Mouse (Mus musculus) cerebellum, postnatal 4 days (tissue): ENCODE data around the gene Pkig.
"Not testable (repeated sequence)": the region's sequence is repeated elsewhere in the genome, so short reads cannot be mapped to it uniquely, and the experiment has no call there.

Experiments
- DNase-seq, 2 experiments: peaks; one replicate each; pipeline ENCODE4 v3.0.0; 2022; ENCODE audit warnings: low spot score in 2 of 2, mixed read lengths in 1 of 2

The Pkig gene

DNA sequence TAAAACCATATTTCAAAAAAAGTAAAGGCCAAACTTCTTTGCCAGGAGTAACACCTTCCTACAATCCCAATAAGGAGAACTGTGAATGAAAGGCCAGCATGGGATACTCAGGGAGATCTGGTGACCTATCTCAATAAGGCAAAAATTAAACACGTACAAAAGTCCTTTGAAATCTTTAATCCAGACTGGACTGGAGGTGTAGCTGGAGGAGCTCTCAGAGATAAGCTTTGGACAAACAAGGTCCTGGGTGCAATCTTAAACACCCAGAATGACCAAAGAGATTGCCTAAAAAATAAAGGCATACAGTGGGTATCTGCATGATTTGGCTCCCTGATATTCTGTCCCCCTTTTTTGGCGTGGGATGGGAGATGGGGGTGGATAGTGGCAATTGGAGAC, 14.6 kb upstream of the Pkig start:
- no peak for DNase-seq

DNA sequence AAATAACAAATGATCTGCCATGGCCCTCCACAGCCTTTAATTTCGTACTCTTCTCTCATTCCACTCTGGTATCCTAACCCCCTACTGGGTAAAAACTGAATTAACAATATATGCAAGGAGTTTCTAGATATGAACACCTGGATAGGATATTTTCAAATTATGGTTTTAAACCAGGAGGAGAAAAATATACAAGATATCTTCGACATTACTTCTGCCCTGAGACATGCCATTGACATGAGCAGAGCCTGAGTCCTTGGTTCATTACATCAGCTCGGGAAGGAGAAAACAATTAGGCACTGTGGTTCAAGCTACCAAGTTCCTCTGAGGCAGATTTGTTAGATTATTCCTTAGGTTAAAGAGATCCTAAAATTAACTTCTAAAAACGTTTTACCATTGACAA, 14.1 kb upstream of the Pkig start:
- DNase-seq, result no peak

DNA sequence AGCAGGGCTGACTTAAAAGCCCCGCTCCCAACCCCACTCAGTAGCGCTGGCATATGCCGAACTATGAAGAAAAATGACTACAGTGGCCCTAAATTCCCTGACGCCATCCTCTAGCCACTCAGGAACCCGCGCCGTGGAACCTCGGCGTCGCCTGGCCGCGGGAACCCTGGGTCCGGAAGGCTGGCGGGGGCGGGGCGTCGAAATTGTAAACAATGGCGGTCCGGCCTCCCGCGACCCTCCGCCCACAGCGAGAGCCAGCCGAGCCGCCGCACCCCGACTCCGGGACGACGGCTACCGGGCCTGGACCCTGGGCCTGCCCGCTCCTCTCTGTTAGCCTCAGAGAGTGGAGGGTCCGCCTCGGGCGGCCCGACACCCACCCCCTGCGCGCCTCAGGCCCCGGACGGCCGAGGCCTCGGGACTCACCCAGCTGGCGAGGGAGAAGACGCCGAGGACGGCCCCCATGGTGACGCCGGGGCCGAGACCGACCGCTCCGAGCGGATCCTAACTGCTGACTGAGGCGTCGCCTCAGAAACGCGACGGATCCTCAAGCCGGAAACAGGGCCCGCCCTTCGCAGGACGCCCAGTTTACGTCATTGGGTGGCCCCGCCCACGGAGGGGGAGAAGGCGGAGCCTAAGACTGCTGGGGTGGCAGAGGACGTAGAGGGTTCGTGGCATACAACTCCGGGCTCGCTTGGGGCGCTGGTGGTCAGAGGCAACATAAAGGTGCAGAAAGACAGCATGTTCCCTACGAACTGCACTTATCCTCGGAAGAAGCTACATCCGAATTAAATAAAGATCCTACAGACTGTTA, 13.4 kb upstream of the Pkig start, which contains the start of gene Serinc3:
Gene Serinc3 (minus strand): TSS at position 557 of the 811 bp plus-strand sequence.
- peak; percentile 98 for DNase-seq

- no peak for DNase-seq
Measured at GRCm38 (mm10) chr2:163645700-163646460, 12.3 kb upstream of the Pkig start.

- DNase-seq, result no peak
Measured at GRCm38 (mm10) chr2:163646461-163647080, 11.6 kb upstream of the Pkig start.

- DNase-seq, result not testable (repeated sequence)
Measured at GRCm38 (mm10) chr2:163655699-163656098, 2.5 kb upstream of the Pkig start.

DNA sequence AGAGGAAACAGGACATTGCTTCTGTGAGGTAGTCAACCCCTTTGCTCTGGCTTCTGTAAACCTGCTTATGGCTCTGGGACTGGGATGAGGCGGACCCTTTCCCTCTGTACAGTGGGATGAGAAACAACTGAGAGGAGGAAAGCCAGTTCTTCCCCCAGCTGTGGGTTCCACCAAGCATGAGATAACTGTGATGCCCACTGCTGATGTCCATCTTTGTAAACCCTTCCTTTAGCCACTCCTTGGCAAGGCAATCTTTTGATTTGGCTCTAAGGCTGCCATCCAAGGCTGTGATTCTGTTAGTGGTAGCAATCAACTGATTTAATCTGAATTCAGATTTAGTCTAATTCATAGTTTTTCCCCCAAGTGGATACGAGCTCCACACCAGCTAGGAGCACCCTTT, 700 bp upstream of the Pkig start:
- DNase-seq, result no peak

- DNase-seq, result no peak
Measured at GRCm38 (mm10) chr2:163658941-163659340, 755 bp downstream of the Pkig start.

- no peak for DNase-seq
Measured at GRCm38 (mm10) chr2:163659431-163659830, 1.2 kb downstream of the Pkig start.

- no peak for DNase-seq
Measured at GRCm38 (mm10) chr2:163660103-163660701, 2.0 kb downstream of the Pkig start.

DNA sequence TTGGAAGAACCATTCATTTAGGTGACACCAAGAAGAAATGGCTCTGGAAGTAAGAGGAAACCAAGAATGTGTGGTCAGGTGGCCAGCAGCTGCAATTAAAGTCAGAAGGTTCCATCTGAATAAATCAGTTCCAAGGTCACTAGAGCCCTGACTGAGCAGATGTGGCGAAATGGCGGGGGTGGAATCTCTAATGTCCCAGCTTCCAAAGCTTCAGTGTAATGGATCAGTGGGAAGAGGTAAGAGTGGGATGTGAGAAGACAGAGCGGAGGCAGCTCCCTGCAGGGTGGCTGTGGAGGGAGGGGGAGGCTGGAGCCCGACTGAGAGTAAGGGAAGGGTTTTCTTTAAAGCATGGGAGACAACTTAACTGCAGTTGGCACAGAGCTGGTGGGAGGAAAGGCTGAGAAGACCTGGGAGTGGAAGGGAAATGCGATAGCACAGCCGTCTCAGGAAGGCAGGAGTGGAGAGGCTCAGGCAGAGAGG, 3.2 kb downstream of the Pkig start:
- DNase-seq, result no peak

- no peak for DNase-seq
Measured at GRCm38 (mm10) chr2:163662076-163662475, 3.9 kb downstream of the Pkig start.

GRCm38 (mm10) chr2:163662698-163663221, 4.6 kb downstream of the Pkig start:
- DNase-seq, result no peak

- no peak for DNase-seq
Measured at GRCm38 (mm10) chr2:163663930-163664329, 5.7 kb downstream of the Pkig start.

- DNase-seq, result no peak
Measured at GRCm38 (mm10) chr2:163667045-163667444, 8.9 kb downstream of the Pkig start.

- no peak for DNase-seq
Measured at GRCm38 (mm10) chr2:163670872-163671594, 12.8 kb downstream of the Pkig start.

GRCm38 (mm10) chr2:163674397-163674796, 16.2 kb downstream of the Pkig start:
- DNase-seq, result no peak

DNA sequence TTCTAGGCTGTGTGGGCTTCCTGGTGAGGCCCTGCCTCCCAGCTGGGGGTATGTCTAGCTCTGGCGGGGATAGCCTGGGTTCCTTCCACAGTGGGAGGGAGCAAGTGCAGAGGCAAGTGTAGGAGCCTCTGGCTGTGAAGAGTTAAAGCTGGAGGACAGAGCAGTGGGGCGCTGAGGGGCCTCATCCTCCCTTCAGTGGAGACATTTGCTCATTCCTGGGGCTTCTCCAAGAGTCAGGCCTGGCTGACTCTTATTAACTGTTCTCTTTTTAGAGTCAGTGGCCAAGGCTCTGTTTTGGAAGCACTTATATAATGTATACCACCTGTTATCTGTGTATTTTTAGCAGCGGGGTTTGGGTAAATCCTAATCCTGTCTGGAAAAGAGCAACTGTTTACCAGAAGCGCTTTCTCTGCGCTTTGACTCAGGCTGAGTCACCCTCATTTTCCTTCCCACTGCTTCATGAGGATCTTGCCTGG, 17.0 kb downstream of the Pkig start:
- no peak for DNase-seq

- DNase-seq, result no peak
Measured at GRCm38 (mm10) chr2:163675662-163676061, 17.5 kb downstream of the Pkig start.

DNA sequence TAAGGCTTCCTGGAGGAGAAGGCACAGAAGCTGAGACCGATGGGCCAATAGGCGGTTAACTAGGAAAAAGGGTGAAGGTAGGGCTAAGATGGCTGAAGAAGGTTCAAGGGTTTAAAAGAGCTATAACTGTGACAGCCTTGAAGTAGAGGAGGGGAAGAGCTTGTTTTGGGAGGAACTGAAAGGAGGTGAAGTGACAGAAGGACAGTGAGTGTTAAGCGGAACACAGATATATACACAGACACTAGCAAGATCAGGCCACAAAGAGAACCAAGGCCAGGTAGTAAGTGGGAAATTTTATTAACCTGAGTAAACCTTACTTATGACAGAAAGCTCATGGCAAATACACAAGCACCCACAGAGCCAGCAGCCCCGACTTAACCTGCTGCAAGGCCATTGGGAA, 18.1 kb downstream of the Pkig start:
- DNase-seq, result no peak

DNA sequence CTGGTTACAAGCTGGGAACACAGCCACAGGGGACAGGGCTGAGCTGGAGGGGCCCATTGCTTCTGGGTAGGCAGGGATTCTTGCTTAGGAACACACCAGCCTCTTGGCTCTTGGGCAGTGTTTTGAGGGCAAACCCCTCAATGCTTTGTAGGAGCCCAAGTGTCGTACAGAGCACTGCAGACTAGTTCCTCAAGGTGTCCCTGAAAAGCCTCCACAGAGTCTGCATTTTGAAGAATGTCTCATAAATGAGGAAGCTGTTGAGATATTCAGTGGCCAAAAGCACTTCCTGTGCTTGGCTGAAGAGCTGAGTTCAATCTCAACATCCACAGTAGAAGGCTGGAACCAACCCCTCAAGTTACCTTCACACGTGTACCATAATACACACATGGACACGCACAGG, 18.6 kb downstream of the Pkig start:
- no peak for DNase-seq
